Mouse (Mus musculus): ENCODE data around the gene Dmap1. TPM values are rescaled to one million over a fixed set of nuclear protein-coding genes. Genes with fewer than 3 reads are reported as not detected.
A peak's percentile ranks its signal among the peaks of the same experiment; 100 is the strongest.

Gene Dmap1
- polyA plus RNA-seq (2014; fragmentation: Nextera tagmentation; extraction: Ambion mirVana): 80.7 and 81.2 TPM in 2 replicates

GRCm38 (mm10) chr4:117681931-117682461 is at the start of gene Dmap1:
Dmap1 (minus strand) TSS chr4:117682273.
- WGBS: under 1% methylated on average over 33 of the region's 33 CpGs
- H3K9me3 ChIP-seq (ENCODE audit: control insufficient read depth, low read length): no peaks in the 10 kb centered on the region

GRCm38 (mm10) chr4:117724112-117724511 is 42.0 kb upstream of the Dmap1 start, which contains the start of gene Gm12845:
Gm12845 (plus strand) TSS chr4:117724412.
- H3K9ac ChIP-seq (ENCODE audit: low read length): no peak within 1 kb of the TSS
- no peaks in the 10 kb centered on the region for H3K27me3 ChIP-seq (ENCODE audit: control insufficient read depth, insufficient read depth, low read length)
- no peaks in the 10 kb centered on the region for H3K36me3 ChIP-seq (ENCODE audit: control insufficient read depth, insufficient read depth, low read length)
- ATAC-seq (ENCODE audit: low FRiP score) (no peak), DNase-seq (ENCODE audit: low spot score, missing footprints) (no peak)
- 92% methylated on average over 1 of the region's 1 CpGs for WGBS
- no peak within 1 kb of the TSS for H3K27ac ChIP-seq (ENCODE audit: low read depth, low read length)
- H3K4me1 ChIP-seq (ENCODE audit: control insufficient read depth, insufficient read depth, low read length): no peaks in the 10 kb centered on the region
- no peak within 1 kb of the TSS for H3K4me3 ChIP-seq (ENCODE audit: low read depth, low read length)
- H3K4me2 ChIP-seq: no peak within 1 kb of the TSS
- no peaks in the 10 kb centered on the region for H3K9me3 ChIP-seq (ENCODE audit: control insufficient read depth, low read length)

More at GRCm38 (mm10) chr4:117681931-117682461, at the start of gene Dmap1:
- H3K4me1 ChIP-seq (ENCODE audit: control insufficient read depth, insufficient read depth, low read length): peaks cover 4% of the 10 kb centered on the region
- peak within 1 kb of the TSS; percentile 61 for H3K4me2 ChIP-seq
- peak within 1 kb of the TSS; percentile 73 for H3K4me3 ChIP-seq (ENCODE audit: low read depth, low read length)
- peak; percentile 100 for DNase-seq (ENCODE audit: low spot score, missing footprints)
- peaks cover 5% of the 10 kb centered on the region; the same call in 1 of the 2 replicates for H3K36me3 ChIP-seq (ENCODE audit: control insufficient read depth, insufficient read depth, low read length)
- ATAC-seq (ENCODE audit: low FRiP score): peak; percentile 88
- H3K27me3 ChIP-seq (ENCODE audit: control insufficient read depth, insufficient read depth, low read length): no peaks in the 10 kb centered on the region
- H3K27ac ChIP-seq (ENCODE audit: low read depth, low read length): no peak within 1 kb of the TSS
- H3K9ac ChIP-seq (ENCODE audit: low read length): peak within 1 kb of the TSS; percentile 76

GRCm38 (mm10) chr4:117713303-117714098 is 31.4 kb upstream of the Dmap1 start:
- no peak overlapping the region for H3K9ac ChIP-seq (ENCODE audit: low read length)
- H3K4me2 ChIP-seq: no peak overlapping the region
- no peaks in the 10 kb centered on the region for H3K27me3 ChIP-seq (ENCODE audit: control insufficient read depth, insufficient read depth, low read length)
- no peaks in the 10 kb centered on the region for H3K4me1 ChIP-seq (ENCODE audit: control insufficient read depth, insufficient read depth, low read length)
- H3K36me3 ChIP-seq (ENCODE audit: control insufficient read depth, insufficient read depth, low read length): no peaks in the 10 kb centered on the region
- WGBS: 77% methylated on average over 6 of the region's 6 CpGs
- no peak for DNase-seq (ENCODE audit: low spot score, missing footprints)
- H3K9me3 ChIP-seq (ENCODE audit: control insufficient read depth, low read length): no peaks in the 10 kb centered on the region
- ATAC-seq (ENCODE audit: low FRiP score): no peak
- H3K27ac ChIP-seq (ENCODE audit: low read depth, low read length): no peak overlapping the region
- no peak overlapping the region for H3K4me3 ChIP-seq (ENCODE audit: low read depth, low read length)

- H3K4me1 ChIP-seq (ENCODE audit: control insufficient read depth, insufficient read depth, low read length): no peaks in the 10 kb centered on the region
- H3K36me3 ChIP-seq (ENCODE audit: control insufficient read depth, insufficient read depth, low read length): no peaks in the 10 kb centered on the region
- no peaks in the 10 kb centered on the region for H3K9me3 ChIP-seq (ENCODE audit: control insufficient read depth, low read length)
- DNase-seq (ENCODE audit: low spot score, missing footprints): no peak
- H3K27ac ChIP-seq (ENCODE audit: low read depth, low read length): no peak overlapping the region
- no peak overlapping the region for H3K9ac ChIP-seq (ENCODE audit: low read length)
- ATAC-seq (ENCODE audit: low FRiP score): no peak
- 85% methylated on average over 3 of the region's 3 CpGs for WGBS
- no peaks in the 10 kb centered on the region for H3K27me3 ChIP-seq (ENCODE audit: control insufficient read depth, insufficient read depth, low read length)
- H3K4me3 ChIP-seq (ENCODE audit: low read depth, low read length): no peak overlapping the region
- H3K4me2 ChIP-seq: no peak overlapping the region
Measured at GRCm38 (mm10) chr4:117712314-117712713, 30.2 kb upstream of the Dmap1 start.

GRCm38 (mm10) chr4:117708780-117709550 is 26.9 kb upstream of the Dmap1 start:
- H3K27ac ChIP-seq (ENCODE audit: low read depth, low read length): no peak overlapping the region
- no peak for ATAC-seq (ENCODE audit: low FRiP score)
- H3K9me3 ChIP-seq (ENCODE audit: control insufficient read depth, low read length): no peaks in the 10 kb centered on the region
- no peak overlapping the region for H3K9ac ChIP-seq (ENCODE audit: low read length)
- WGBS: 78% methylated on average over 3 of the region's 3 CpGs
- DNase-seq (ENCODE audit: low spot score, missing footprints): no peak
- no peaks in the 10 kb centered on the region for H3K27me3 ChIP-seq (ENCODE audit: control insufficient read depth, insufficient read depth, low read length)
- no peak overlapping the region for H3K4me2 ChIP-seq
- H3K4me3 ChIP-seq (ENCODE audit: low read depth, low read length): no peak overlapping the region
- no peaks in the 10 kb centered on the region for H3K36me3 ChIP-seq (ENCODE audit: control insufficient read depth, insufficient read depth, low read length)
- H3K4me1 ChIP-seq (ENCODE audit: control insufficient read depth, insufficient read depth, low read length): no peaks in the 10 kb centered on the region

- Histone ChIP-seq H3K27ac (ENCODE audit: low read depth, low read length) (no peak overlapping the region), H3K4me3 (ENCODE audit: low read depth, low read length) (no peak overlapping the region), H3K27me3 (ENCODE audit: control insufficient read depth, insufficient read depth, low read length) (no peaks in the 10 kb centered on the region), H3K9ac (ENCODE audit: low read length) (no peak overlapping the region), H3K4me2 (no peak overlapping the region), H3K9me3 (ENCODE audit: control insufficient read depth, low read length) (no peaks in the 10 kb centered on the region), H3K36me3 (ENCODE audit: control insufficient read depth, insufficient read depth, low read length) (no peaks in the 10 kb centered on the region), H3K4me1 (ENCODE audit: control insufficient read depth, insufficient read depth, low read length) (no peaks in the 10 kb centered on the region)
- ATAC-seq (ENCODE audit: low FRiP score) (no peak), DNase-seq (ENCODE audit: low spot score, missing footprints) (peak; percentile 98)
- WGBS: 5% methylated on average over 7 of the region's 7 CpGs
Measured at GRCm38 (mm10) chr4:117705361-117705760, 23.3 kb upstream of the Dmap1 start.

GRCm38 (mm10) chr4:117686354-117686753 is 4.3 kb upstream of the Dmap1 start:
- no peak for DNase-seq (ENCODE audit: low spot score, missing footprints)
- Histone ChIP-seq H3K9me3 (ENCODE audit: control insufficient read depth, low read length) (no peaks in the 10 kb centered on the region), H3K4me3 (ENCODE audit: low read depth, low read length) (no peak overlapping the region), H3K27ac (ENCODE audit: low read depth, low read length) (no peak overlapping the region), H3K4me1 (ENCODE audit: control insufficient read depth, insufficient read depth, low read length) (peaks cover 2% of the 10 kb centered on the region), H3K4me2 (no peak overlapping the region), H3K27me3 (ENCODE audit: control insufficient read depth, insufficient read depth, low read length) (no peaks in the 10 kb centered on the region), H3K36me3 (ENCODE audit: control insufficient read depth, insufficient read depth, low read length) (no peaks in the 10 kb centered on the region), H3K9ac (ENCODE audit: low read length) (no peak overlapping the region)
- WGBS: 86% methylated on average over 4 of the region's 4 CpGs
- ATAC-seq (ENCODE audit: low FRiP score): no peak

GRCm38 (mm10) chr4:117683048-117683768 is 1.1 kb upstream of the Dmap1 start:
- Histone ChIP-seq H3K9ac (ENCODE audit: low read length) (no peak overlapping the region), H3K9me3 (ENCODE audit: control insufficient read depth, low read length) (no peaks in the 10 kb centered on the region), H3K27me3 (ENCODE audit: control insufficient read depth, insufficient read depth, low read length) (no peaks in the 10 kb centered on the region), H3K4me2 (no peak overlapping the region), H3K36me3 (ENCODE audit: control insufficient read depth, insufficient read depth, low read length) (peaks cover 4% of the 10 kb centered on the region; the same call in 1 of the 2 replicates), H3K4me1 (ENCODE audit: control insufficient read depth, insufficient read depth, low read length) (peaks cover 4% of the 10 kb centered on the region), H3K27ac (ENCODE audit: low read depth, low read length) (no peak overlapping the region), H3K4me3 (ENCODE audit: low read depth, low read length) (no peak overlapping the region)
- no peak for ATAC-seq (ENCODE audit: low FRiP score)
- WGBS: 78% methylated on average over 6 of the region's 6 CpGs
- DNase-seq (ENCODE audit: low spot score, missing footprints): no peak

Data from midbrain, embryonic 11.5 days (tissue).